Mouse (Mus musculus) E14TG2a.4 (cell line): ENCODE measurements at regions not wholly inside any gene's neighbourhood (a gene's known extent, or its start where the extent isn't known, plus 50 kb on each side); places are given as distances from the start of the nearest gene placed in this dataset.

Experiments used
- CTCF ChIP-seq: conservative IDR thresholded peaks from 2 replicates; pipeline ENCODE4 v1.5.1; 2014; ENCODE audit warnings: low read length
- POU5F1 ChIP-seq: IDR thresholded peaks from 2 replicates; pipeline ENCODE4 v1.6.1; 2014; ENCODE audit warnings: low read length, borderline replicate concordance

DNA sequence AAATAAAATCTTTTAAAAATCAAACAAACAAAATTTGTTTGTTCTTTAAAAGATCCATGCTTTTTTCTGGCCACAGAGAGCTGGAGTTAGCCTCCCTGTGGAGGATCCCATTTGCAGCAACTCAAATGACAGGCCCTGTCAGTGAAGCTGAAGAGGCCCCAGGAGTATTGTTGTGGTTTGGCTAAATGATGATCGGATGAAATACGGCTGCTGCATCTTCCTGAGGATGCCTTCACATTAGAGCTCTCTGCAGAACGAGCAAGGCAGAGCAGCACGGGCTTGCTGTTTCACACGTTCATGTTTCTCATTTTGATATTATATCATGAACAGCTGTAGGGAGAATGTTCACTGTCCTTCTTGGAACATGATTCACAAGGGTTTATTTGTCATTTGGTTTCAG, 76.8 kb downstream of the Polr2m start:
- TF ChIP-seq CTCF (no peak), POU5F1 (no peak)
